Mouse (Mus musculus): ENCODE results near the gene Olfr1336. TPM values are rescaled to one million over a fixed set of nuclear protein-coding genes. Genes with fewer than 3 reads are reported as not detected.
"Not testable (repeated sequence)": the region's sequence is repeated elsewhere in the genome, so short reads cannot be mapped to it uniquely, and the experiment has no call there.

Gene Olfr1336
- total RNA-seq (2021), result not detected
- long read RNA-seq, experiment 1, result 0 reads
- long read RNA-seq, experiment 2, result 0 reads

DNA sequence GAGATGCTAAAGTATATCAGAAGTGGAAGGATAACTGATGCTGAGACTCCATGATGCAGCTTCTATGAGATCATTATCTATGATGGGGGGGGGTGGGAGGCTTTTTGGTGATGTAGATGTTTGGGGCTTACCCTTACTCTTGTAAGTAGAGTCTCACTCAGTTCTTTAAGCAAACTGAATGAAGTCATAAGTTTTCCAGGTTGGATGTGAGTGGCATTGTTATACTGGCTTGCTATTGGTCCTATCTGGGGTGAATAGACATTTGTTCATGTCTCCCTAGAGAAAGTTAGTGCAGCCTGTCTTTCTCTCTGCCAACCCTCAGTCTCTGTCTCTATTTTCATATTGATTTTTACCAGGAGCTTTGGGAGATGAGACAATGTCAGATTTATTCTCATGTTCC lies at the start of gene Olfr1336:
Olfr1336 (plus strand) TSS at position 301 of the 400 bp plus-strand sequence.
- Histone ChIP-seq H3K4me3 (no peak within 1 kb of the TSS), H3K27ac (no peak within 1 kb of the TSS)
- intact Hi-C loops (cut with DNase I), result no loop called here
- no peak for DNase-seq
- TF ChIP-seq CTCF (IDR thresholded peaks at IDR 0.05), result no peak

DNA sequence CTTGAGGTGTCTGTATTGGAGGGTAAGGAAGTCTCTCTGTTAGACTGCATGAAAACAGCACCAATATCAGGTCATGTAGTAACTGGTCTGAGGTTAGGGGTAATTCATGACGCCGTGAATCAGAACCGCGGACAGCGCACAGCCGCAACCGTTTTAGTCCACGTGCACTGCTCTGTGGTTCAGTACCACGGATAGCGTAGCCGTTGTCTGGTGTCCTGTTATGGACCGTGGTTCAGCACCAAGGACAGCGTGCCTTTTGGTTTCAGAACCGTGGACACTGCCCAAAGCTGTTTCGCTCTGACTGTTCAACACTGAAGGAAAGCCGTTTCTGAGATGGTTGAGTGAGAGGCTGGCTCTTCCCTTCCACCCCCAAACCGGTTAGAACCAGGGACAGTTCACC lies 45.9 kb upstream of the Olfr1336 start, which contains the start of gene Gm20715:
Gm20715 (plus strand) TSS at position 235 of the 400 bp plus-strand sequence.
- intact Hi-C loops (cut with DNase I), result loop anchor here (5.0 kb wide), 1 partner anchor 48 kb away; the partner anchor contains the start of gene Zfp78
- DNase-seq, result peak; percentile 94
- no peak within 1 kb of the TSS for H3K4me3 ChIP-seq
- H3K27ac ChIP-seq, result no peak within 1 kb of the TSS
- TF ChIP-seq CTCF (IDR thresholded peaks at IDR 0.05), result no peak

DNA sequence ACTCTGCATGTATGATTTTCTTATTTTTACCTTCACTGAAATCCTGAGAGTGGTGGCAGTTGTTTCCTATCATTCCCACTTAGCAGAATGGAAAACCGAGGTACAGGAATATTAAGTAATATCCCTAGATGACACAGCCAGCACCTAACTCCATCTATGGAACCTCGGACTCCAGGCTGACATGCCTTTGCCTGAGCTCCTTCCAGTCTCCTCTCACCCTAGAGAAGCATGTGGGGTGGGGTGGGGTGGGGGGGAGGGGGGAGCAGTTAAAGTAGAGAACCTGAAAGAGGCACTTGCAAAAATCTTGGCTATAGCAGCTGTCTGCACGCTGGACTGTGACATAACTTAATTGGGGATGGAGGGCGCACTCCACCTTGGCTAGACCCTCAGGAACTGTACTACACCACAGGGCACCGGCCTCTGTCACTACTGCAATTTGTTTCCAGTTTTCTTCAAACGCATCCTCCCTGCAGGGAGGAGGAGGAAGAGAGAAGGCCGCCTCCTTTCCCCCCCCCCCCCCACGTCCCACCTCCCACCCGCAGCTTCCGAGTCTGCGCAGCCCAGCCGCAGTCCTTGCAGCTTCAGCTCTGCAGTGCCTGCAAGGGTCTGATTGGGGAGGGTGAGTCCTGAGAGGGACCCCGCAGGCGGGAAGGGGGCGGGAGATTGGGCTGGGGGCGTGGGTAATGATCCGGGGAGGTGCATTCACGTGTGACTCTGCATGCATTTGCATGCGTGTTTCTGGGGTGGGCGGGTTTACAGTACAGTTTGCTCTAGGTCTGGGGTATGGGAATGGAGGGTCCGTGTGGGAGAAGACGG lies 41.1 kb upstream of the Olfr1336 start:
- intact Hi-C loops (cut with DNase I), result loop anchor here (5.0 kb wide), 1 partner anchor 53 kb away; the partner anchor contains the start of gene Zfp78
- DNase-seq, result no peak
- H3K27ac ChIP-seq, result no peak overlapping the region
- TF ChIP-seq CTCF (IDR thresholded peaks at IDR 0.05), result no peak
- no peak overlapping the region for H3K4me3 ChIP-seq

DNA sequence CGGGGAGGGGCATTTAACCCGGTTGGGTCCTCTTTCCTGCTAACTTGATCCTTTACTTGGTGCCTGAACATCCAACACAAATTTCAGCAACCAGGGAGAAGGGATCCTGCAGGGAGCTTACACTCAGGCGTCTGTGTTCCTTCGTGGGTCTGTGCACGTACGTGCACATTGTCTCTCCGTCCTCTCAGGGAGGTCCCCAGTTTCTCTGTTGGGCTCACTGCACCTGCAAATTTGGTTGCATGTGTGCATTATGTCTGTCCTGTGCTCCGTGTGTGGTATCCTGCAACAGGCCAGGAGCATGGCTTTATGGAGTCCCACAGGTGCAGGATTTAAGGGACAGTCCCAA lies 40.6 kb upstream of the Olfr1336 start:
- no peak for TF ChIP-seq CTCF (IDR thresholded peaks at IDR 0.05)
- Histone ChIP-seq H3K27ac (no peak overlapping the region), H3K4me3 (no peak overlapping the region)
- DNase-seq, result no peak
- intact Hi-C loops (cut with DNase I), result no loop called here

DNA sequence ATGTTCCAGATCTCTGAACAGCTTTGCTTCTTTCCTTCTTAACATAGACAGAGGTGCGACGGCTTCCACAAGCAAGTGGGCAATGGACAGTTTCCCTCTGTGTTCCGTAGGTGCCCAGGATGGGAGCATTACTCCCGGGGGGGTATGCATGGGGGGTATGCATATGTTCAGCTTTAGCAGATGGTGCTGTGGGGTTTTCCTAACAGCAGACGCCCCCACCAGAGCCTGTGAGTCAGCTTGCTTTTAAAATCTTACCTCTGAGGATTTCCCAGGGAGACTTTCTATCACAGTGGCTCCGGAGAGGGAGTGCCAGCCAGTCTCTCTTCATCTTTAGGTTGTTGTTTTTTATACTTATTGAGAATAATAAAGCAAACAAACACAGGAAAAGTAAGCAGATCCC lies 36.1 kb upstream of the Olfr1336 start:
- H3K27ac ChIP-seq, result no peak overlapping the region
- no peak overlapping the region for H3K4me3 ChIP-seq
- no peak for DNase-seq
- TF ChIP-seq CTCF (IDR thresholded peaks at IDR 0.05), result no peak
- intact Hi-C loops (cut with DNase I), result no loop called here

DNA sequence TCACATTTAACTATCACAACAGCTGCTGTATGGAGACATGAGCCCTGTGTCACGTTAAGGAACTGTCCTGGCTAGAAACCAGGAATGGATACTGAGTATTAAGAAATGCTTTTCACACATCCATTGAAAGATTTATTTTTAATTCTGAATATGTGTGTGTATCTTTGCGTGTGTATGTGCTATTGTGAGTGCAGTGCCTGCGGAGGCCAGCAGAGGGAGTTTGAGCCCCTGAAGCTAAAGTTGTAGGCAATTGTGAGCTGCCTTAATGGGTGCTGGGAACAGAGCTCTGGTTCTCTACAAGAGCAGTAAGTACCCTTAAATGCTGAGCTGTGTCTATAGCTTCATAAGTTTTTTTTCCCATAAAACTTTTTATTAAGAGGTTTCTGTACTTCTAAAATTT lies 26.6 kb upstream of the Olfr1336 start:
- Histone ChIP-seq H3K4me3 (no peak overlapping the region), H3K27ac (no peak overlapping the region)
- TF ChIP-seq CTCF (IDR thresholded peaks at IDR 0.05), result peak; percentile 13; the same call in 1 of the 2 replicates
- intact Hi-C loops (cut with DNase I), result no loop called here
- DNase-seq, result no peak

DNA sequence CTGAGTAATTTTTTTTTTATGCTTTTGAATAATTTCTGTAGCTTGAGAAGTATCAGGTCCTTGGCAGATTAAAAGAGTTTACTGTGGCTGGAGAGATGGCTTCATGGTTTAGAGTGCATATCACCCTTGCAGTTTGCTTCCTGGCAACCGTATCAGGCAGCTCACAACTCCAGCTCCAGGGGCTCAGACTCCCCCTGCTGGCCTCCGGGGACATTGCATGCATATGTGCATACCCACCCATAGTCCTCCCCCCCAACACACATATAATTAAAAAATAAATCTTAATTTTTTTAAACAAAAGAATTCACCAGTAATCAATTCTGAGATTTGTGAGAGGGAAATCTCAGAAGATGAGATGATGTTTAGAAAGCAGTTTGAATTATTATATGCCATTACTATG lies 25.6 kb upstream of the Olfr1336 start:
- intact Hi-C loops (cut with DNase I), result loop anchor here (1.0 to 5.0 kb wide), 2 partner anchors 71 to 487 kb away; no protein-coding TSS in a partner anchor
- H3K4me3 ChIP-seq, result no peak overlapping the region
- peak; percentile 28 for DNase-seq
- TF ChIP-seq CTCF (IDR thresholded peaks at IDR 0.05), result peak; percentile 69
- H3K27ac ChIP-seq, result no peak overlapping the region

DNA sequence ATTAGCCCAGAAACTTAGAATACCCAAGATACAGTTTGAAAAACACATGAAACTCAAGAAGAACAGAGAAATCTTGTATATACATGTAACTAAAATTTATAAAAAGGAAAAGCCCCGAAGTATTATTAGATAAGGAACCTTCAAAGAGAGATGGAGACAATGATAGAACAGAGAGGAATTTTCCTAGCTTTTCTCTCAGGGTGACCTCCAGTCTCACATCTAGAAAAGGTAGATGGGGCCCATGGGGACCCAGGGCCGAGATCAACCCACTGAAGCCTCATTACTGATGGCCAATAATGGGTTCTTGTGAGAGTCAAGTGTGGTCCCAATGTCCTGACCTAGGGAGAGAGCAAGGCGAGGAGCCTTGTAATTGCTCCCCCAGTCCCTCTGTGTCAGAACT lies 17.6 kb upstream of the Olfr1336 start, which contains the start of gene Olfr1344:
Olfr1344 (plus strand) TSS at position 301 of the 400 bp plus-strand sequence.
- DNase-seq, result no peak
- no peak for TF ChIP-seq CTCF (IDR thresholded peaks at IDR 0.05)
- no peak within 1 kb of the TSS for H3K4me3 ChIP-seq
- H3K27ac ChIP-seq, result no peak within 1 kb of the TSS
- intact Hi-C loops (cut with DNase I), result loop anchor here (5.0 kb wide), 1 partner anchor 499 kb away; no protein-coding TSS in a partner anchor

DNA sequence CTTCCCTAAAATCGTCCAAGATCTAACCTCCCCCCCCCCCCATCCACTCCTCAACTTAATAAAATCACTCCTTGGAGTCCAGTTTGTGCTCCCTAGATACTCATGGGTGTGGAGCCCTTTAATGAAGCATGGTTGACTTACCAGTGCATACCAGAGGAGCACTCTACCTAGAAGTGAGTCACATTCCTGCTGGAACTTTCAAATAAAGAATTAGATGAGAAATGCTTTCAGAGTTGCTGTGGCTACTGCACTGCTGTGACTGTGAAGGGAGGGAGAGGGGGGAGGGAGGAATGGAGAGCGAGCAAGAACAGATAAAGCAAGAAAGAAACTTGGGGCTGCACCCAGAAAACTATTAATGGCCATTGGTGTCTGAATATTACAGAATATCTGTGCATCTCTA lies 14.8 kb upstream of the Olfr1336 start:
- no peak overlapping the region for H3K27ac ChIP-seq

DNA sequence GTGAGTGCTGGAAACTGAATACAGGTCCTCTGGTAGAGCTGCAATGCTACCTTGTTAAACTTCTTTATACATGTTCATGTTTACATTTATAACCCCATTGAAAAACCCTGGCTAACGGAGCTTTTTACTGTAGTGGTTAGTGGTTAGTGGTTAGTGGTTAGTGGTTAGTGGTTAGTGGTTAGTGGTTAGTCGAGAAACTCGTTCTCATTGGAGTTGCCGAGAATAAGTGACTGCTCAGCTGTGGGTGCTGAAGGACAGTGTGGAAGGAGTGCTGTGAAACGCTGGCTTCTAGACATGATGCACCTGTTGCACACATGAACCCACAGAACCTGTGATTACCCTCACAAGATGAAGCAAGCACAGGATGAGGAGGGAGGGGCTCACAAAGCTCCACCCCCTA lies 8.2 kb upstream of the Olfr1336 start:
- intact Hi-C loops (cut with DNase I), result no loop called here
- TF ChIP-seq CTCF (IDR thresholded peaks at IDR 0.05), result no peak
- DNase-seq, result no peak
- H3K27ac ChIP-seq, result no peak overlapping the region
- no peak overlapping the region for H3K4me3 ChIP-seq

More for the DNA sequence above, 14.8 kb upstream of the Olfr1336 start:
- no peak for TF ChIP-seq CTCF (IDR thresholded peaks at IDR 0.05)
- intact Hi-C loops (cut with DNase I), result no loop called here
- DNase-seq, result no peak
- no peak overlapping the region for H3K4me3 ChIP-seq

DNA sequence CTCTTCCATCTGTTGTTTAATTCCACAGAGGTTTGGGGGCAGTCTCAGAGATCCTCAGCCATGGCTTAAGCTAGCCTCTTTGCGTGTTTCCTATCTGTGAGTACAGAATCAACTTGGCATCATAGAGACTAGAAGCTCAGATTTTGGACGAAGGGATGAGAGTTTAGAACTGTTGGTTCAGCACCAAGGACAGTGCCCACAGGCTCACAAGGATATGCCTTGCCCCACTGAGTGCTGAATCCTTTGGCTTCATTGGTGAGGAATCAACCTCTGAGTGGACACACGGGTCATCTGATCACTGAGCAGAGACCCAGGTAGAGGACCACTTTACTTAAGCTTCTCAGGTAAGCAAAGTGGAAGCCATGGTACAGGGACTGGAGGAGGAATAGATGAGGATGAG lies 431 bp downstream of the Olfr1336 start:
- TF ChIP-seq CTCF (IDR thresholded peaks at IDR 0.05), result no peak
- Histone ChIP-seq H3K4me3 (no peak overlapping the region), H3K27ac (no peak overlapping the region)
- no peak for DNase-seq
- intact Hi-C loops (cut with DNase I), result no loop called here

DNA sequence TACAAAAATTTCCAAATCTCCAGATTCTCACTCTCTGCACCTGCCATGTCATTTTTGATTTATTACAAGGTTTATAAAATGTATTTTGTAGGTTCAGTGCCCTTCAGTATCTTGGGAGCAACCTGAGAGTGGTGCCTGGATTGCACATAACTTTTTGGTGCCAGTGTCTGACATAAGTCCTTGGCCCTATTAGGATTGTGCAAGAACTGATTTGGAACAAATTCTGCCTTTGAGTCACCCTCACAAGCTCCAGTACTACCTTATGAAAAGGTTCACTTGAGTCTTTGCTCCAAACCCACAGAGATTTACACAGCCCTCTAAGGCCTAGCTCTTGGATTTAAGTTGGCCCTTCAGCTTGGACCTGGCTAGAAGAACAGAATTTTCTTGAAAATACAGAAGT lies 11.0 kb downstream of the Olfr1336 start, which contains the start of gene Olfr1346:
Olfr1346 (plus strand) TSS at position 151 of the 400 bp plus-strand sequence.
- H3K27ac ChIP-seq, result no peak within 1 kb of the TSS
- DNase-seq, result no peak
- intact Hi-C loops (cut with DNase I), result no loop called here
- no peak for TF ChIP-seq CTCF (IDR thresholded peaks at IDR 0.05)
- no peak within 1 kb of the TSS for H3K4me3 ChIP-seq

DNA sequence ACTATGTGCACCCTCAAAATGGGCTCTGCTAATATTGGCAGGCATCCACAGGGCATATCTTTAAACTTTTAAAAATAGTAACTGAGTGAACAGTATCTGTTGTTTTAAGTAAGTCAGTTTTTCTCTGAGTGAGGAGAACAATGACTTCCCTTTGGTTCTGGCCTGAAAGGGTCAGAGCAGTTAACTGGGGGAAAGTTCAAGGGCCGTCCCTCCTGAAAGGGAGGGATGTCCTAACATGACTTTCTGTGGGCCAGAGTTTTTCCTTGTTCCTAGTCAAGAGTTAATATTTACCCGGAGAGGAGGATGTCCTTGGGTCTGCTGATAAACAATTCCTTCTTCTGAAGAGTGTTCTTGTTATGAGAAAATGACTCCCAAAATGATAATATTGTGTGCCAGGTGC lies 21.7 kb downstream of the Olfr1336 start:
- H3K4me3 ChIP-seq; intact Hi-C loops (cut with DNase I); H3K27ac ChIP-seq; DNase-seq: not testable (repeated sequence)
